Mouse (Mus musculus) testis, postnatal 10 days (tissue): ENCODE data around the gene Nphs1.
"Not testable (repeated sequence)": the region's sequence is repeated elsewhere in the genome, so short reads cannot be mapped to it uniquely, and the experiment has no call there.

Experiments
- DNase-seq: peaks from one replicate; pipeline ENCODE4 v3.0.0; 2021; ENCODE audit warnings: low spot score

Gene Nphs1

DNA sequence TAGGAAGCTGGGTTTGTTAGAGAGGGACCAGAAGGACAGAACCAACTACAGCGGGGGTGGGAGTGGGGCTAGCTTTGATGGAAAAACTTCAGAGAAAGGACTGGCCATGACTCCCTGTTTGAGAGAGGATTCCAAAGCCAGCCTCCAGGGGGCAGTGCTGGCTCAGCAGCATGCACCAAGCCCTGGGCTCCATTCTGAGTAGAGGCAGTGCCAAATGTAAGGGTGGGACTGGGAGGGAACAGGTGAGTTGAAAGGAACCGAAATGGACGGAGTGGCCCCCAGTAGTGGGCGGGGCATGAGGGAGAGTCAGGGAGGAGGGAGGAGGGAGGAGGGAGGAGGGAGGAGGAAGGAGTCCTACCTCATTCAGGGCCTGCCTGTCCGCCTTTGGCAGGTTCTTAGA, 17.4 kb upstream of the Nphs1 start:
- DNase-seq = peak; percentile 79

DNA sequence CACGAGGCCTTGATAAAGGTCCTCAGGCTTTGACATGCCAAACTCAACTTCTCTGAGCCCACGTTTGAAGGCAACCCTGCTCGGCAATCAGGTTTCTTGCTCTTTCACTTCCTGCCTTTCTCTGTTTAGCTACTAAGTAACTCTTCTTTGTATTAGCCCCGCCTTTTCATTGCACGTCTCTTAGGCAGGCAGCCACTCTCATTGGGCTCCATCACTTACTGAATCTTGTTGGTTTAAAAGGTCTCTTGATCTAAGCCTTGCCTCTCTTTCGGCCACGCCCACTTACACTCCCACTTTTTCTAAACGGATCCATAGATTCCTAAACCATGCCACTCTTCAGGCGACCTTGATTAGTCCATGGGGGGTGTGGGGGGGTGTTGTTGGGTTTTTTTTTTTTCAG, 14.4 kb upstream of the Nphs1 start:
- no peak for DNase-seq

DNA sequence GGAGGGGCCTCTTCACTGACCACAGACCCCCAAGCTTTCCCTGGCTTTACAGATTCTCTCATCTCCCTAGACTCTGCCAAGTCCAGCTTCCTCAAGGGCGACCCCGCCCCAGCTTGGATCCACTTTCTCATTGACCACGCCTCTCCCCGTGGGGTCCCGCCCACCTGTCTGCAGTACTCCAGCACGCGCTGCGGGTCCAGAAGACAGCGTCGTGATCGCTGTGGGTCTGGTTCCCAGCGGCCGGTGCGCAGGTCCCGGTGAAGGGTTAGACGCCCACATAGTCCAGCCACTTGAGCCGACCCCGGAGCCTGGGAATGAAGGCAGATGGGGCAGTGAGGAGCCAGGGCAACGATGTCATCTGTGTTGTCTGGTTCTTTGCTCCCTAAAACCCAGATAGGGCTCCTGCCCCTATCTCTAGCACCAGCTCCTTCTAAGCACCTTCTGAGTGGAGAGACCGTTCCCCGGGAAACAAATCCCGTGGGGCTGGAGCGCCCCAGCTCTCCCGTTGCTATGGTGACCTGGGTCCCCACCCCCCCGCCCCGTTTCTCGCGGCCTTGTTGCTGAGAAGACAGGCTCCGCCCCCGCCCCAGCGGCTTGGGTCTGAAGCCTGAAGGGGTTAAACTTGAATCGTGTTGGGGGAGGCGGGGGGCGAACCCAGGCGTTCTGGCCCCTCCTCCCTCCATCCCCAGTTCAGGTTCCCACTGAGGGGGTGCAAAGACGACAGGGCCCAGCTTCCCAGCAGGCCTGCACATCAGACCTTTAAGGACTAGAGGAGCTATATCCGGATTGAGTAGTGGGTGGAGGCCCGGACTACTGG, 13.8 kb upstream of the Nphs1 start:
- DNase-seq = peak; percentile 75

DNA sequence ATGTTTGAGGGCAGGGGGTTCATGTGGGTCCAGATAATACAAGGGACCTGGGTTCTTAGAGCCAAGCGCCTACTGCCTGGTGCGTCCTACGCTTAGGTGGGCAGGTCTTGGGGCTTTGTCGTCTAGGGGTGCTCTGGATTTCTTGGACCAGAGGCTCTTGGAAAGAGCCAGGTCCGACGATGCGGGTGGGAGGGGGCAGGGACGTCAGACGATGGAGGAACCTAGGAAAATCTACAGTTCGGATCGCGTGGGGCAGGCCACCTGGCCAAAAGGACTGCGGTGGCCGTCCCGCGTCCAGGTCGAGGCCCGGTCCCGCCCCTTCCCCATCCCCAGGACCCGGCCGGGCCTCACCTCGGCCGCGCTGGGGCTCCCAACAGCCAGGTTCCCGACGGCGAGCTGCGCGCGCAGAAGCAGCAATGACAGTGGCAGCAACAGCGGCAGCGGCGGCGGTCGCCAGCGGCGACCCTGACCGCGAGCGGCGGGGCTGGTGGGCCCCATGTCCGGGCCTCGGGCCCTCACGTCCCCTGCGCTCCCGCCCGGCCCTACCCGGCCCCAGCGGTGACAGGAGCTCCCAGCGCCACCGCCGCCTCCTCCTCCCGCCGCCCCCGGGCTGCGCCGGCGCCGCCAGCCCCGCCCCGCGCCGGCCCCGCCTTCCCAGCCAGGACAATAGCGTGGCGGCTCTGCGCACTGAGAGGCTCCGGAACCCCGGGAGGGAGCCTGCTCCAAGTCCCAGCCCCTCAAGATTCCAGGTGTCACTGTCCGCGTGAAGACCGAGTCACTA, 13.0 kb upstream of the Nphs1 start, which contains the start of gene Aplp1:
Gene Aplp1 (minus strand): TSS at position 565 of the 781 bp plus-strand sequence.
- peak; percentile 65 for DNase-seq

DNA sequence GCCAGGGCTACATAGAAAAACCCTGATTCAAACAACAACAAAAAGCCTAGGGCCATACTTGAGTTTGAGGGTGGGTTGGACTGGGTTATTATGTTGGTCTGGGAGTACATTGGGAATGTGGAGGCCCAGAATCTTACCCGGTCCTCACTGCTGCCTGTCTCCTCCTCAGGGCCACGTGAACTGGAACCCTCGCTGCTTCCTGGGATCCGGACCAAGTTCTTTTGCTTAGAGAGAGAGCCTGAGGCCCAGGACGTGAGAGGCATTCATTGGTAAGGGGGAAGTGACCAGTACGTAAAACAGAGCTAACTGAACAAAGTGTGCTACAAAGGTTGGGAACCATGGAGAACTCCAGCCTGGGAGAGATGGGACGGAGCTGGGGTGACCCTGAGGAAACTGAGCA, 7.9 kb upstream of the Nphs1 start:
- DNase-seq = no peak

DNA sequence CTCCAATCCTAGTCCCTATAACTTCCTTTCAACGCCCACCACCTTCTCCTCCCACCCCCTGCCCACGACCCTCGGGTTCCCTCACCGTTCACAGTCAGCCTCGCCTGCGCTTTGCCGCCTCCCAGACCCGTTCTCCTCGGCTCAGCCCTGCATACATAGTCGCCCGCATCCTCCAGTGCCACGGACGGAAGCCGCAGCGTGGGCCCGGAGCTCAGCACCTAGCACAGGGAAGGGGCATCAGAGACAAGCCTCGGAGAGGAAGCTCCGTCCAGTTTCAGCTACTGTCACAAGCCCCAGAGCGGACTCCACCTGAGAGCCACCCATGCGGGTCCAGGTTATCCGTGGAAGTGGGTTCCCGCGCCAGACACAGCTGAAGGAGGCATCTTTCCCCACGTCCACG, 4.8 kb upstream of the Nphs1 start:
- DNase-seq = no peak

DNA sequence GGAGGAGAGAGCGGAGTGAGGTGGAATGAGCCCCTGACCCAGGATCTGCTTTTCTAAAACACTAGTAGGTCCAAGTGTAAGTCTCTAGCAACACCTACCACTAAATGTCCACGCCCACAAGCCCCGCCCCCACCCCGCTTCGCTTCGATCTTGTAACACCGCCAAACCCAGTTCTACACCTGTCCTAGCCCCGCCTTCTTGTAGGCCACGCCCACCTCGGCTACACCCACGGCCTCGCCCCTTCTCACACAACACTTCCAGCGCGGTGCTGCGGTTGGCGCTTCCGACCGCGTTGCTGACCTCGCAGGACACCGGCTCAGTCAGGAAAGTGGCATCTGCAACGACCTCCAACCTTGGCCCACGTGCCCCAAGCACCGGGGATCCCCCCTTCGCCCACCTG, 4.3 kb upstream of the Nphs1 start:
- DNase-seq = peak; percentile 70

DNA sequence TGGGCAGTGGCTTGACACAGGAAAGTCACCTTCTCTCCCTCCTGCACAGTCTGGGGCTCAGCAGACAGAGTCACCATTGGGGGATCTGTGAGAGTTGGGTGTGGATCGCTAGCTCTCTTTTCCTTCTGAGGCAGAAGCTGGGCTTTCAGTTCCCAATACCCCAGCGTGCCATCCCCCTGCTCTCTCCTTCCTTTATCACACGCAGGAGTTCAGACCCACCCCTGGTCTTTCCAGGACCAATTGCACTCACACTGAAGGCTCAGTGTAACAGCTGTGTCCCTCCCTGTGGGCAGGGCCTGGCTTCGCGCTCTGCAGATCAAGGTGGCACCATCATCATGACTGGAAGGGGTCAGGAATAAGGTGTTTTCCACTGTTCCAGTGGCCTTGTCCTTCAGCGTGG, 3.9 kb upstream of the Nphs1 start:
- DNase-seq = no peak

DNA sequence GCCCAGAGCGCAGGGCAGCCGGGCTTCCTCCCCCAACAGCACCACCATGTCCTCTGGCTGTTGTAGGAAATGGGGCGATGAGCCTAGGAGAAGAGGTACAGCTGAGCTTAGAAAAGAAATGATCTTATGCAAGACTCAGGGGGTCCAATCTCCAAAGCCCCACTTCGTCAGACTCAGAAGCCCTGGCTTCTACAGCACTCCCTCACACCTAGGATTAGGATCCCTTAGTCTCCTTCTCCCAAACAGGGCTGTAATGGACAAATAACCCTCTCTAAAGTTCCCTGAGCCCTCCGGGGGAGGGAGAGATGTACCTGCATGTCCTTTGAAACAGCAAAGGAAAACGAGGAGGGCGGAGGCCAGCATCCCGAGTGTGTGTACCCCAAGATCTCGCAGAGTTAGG, 1.6 kb upstream of the Nphs1 start:
- DNase-seq = no peak

DNA sequence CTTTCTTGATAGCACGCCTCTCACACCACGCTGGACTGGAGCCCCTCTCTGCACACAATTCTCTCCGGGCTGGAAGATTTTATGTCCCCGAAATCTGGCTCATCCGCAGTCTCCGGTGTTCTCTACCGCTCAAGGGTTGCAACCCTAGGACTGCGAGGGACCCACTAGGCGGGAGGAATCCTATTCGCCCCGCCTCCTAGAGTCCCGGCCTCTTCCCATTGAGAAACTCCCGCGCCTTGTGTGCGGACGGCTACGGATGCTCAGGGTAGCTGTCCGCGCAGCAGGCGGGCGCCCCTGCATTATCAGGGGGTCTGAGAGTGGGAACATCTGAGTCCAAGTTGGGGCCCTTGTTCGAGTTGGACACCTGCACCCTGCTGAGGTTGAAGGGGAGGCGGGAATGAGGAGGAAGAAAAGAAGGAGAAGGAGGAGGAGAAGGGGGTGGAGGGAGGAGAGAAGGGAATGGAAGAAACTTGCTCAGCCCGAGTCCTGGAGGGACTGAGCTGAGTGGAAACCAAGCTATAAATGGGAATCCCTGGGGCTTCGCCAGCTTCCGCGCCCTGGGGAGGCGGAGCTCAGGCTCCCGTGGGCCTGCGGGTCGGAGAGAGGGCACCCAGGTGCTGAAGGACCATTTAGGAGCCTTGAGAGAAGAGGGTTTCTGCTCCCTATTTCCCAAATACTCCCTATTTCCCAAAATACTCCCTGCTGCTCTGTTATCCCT, 1.0 kb upstream of the Nphs1 start:
- DNase-seq = no peak

DNA sequence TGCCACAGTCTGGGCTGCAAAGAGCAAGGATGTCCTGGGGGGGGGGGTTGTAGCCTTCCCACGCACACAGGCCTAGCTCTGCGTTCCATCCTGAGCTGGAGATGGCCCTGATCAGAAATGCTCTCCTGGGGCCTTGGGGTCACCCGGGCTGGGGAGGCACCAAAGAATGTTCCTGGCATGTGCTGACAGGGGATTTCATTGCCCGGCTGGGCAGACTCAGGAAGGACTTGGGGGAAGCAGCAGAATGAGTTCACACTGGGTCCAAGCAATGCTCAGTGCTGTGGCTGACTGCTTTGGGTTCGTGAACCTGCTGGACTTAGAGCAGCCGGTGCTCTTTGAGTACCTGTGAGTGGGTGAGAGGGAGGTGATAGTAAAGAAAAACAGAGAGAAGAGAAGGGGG, 1.4 kb downstream of the Nphs1 start:
- DNase-seq = no peak

DNA sequence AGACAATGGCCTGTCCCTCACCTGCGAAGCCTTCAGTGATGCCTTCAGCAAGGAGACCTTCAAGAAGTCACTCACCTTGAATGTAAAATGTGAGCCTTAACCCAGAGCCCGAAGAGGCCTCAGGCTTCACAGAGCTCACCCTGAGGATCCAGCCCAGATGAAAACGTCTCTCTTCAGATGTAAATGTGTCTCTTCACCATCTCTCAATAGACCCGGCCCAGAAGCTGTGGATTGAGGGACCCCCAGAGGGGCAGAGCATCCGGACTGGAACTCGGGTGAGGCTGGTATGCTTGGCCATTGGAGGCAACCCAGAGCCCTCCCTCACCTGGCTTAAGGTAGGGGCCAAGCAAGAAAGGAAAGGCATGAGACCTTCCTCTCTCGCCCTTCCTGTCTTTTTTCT, 5.5 kb downstream of the Nphs1 start:
- DNase-seq = no peak

DNA sequence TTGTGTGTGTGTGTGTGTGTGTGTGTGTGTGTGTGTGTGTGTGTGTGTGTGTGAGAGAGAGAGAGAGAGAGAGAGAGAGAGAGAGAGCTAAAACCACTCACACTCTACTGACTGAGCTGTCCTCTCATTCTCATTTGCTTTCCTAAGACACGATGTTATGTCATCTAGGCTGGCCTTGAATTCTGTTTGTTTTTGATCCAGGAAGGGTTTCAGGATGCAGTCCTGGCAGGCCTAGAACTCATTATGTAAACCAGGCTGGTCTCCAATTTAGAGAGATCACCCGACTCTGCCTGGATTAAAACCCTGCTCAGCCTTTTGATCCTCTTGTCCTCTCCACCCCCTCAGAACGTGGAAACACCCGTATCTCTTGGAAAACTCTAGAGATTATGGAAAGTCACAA, 5.9 kb downstream of the Nphs1 start:
- no peak for DNase-seq

DNA sequence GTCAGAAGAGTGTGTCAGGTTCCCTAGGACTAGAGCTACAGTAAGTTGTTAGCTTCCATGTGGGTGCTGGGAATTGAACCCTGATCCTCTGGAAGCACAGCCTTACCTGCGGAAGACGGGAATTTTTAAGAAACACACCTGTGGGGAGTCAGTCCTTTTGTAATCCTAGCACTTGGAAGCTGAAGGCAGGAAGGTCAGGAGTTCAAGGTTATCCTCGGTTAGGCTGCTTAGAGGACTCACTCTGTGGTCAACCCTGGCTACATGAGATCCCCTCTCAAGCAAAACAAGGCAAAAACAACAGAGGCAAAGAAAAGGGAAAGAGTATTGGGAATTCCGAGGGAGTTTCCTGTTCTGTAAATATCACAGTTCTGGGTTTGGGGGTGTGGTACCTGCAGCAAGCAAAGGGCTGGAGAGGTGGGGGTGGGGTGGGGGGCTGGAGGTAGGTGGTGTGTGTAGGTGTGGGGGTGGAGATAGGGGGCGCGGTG, 6.7 kb downstream of the Nphs1 start:
- no peak for DNase-seq

DNA sequence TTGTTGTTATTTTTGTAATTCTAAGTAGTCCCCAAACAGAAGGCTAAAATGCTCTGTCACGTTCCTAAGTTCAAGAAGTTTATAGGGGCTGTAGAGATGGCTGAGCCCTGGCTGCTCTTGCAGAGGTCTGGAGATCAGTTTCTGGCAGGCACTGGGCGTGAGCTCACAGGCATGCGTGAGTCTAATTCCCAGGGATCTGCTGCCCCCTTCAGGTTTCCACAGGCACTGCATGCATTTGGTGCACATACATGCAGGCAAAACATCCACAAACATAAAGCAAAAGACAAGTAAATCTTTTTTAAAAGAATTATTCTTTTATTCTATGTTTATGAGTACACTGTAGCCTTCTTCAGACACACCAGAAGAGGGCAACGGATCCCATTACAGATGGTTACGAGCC, 14.3 kb downstream of the Nphs1 start:
- DNase-seq = peak; percentile 65

DNA sequence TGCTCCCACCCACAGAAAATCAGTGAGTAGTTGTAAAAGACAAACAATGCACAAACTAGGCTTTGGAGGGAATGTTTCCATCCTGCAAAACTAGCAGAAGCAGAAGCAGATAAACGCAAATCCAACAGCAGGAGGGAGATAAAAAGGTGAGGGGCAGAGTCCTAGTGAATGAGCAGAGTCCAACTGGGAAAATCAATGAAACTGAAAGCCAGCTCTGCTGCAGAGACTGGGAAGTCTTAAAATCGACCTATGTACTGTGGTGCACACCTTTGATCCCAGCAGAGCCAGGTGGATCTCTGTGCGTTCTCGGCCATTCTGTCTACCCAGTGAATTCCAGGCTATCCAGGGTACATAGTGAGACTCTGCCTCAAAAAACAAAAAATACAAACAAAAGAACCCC, 16.9 kb downstream of the Nphs1 start:
- DNase-seq = no peak

DNA sequence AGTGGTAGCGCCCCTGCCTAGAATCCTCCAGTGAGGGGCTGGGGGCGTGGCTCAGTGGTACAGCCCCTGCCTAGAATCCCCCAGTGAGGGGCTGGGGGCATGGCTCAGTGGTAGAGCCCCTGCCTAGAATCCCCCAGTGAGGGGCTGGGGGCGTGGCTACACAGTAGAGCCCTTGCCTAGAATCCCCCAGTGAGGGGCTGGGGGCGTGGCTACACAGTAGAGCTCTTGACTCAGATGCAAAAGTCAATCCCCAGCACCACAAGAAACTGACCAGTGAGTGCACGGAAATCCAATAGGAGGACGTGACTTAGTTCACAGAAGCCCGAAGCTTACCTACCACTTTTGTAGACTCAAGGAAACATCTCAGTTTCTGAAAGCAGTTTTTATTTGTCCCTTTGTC, 18.0 kb downstream of the Nphs1 start:
- DNase-seq = not testable (repeated sequence)

DNA sequence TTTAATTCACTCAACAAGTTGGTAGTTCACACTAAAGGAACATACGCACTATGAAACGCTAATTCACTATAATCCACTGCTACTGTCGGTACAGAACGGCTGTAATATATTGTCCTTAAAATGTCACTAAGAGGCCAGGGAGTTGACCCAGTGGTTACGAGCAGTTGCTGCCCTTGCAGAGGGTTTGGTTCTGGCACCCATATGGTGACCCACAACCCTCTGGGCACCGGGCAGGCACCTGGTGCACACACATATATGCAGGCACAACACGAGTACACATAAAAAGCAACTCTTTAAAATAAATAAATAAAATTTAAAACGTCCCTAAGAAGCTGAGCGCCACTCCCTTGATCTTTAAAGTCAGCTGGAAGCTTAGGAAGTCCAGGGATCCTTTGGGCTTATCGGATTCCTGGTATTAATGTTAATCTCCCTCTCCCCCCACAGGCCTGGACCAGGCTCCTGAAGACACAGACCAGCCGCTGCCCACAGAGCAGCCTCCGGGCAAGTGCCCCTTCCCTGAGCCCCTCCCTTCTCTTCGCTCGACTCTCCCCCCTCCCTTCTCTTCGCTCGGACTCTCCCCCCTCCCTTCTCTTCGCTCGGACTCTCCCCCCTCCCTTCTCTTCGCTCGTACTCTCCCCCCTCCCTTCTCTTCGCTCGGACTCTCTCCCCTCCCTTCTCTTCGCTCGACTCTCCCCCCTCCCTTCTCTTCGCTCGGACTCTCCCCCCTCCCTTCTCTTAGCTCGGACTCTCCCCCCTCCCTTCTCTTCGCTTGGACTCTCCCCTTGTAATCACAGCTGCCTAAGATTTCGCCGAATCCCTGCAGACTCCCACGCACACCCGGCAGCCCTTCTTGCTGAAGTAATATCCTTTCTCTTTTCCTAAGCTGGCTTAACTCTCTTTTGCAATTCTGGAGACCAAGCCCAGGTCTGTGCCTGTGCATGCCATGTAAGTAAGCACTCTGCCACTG, 19.6 kb downstream of the Nphs1 start:
- no peak for DNase-seq

DNA sequence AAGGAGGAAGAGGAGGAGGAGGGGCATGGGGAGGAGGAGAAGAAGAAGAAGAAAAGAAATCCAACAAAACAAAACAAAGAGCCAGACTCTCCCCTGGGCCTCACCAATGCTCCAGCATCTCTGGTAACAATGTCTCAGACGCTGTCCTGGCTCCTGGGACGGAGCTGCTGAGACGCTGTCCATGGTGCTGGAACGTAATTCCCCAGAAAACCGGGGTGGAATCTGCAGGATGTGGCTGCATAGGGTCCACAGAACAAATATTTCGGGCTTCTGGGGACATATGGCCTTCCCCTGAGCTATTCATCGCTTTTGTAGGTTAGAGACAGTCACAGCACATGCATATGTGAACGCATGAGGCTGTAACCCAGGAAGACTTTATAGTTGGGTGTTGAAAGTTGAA, 26.1 kb downstream of the Nphs1 start:
- peak; percentile 77 for DNase-seq

DNA sequence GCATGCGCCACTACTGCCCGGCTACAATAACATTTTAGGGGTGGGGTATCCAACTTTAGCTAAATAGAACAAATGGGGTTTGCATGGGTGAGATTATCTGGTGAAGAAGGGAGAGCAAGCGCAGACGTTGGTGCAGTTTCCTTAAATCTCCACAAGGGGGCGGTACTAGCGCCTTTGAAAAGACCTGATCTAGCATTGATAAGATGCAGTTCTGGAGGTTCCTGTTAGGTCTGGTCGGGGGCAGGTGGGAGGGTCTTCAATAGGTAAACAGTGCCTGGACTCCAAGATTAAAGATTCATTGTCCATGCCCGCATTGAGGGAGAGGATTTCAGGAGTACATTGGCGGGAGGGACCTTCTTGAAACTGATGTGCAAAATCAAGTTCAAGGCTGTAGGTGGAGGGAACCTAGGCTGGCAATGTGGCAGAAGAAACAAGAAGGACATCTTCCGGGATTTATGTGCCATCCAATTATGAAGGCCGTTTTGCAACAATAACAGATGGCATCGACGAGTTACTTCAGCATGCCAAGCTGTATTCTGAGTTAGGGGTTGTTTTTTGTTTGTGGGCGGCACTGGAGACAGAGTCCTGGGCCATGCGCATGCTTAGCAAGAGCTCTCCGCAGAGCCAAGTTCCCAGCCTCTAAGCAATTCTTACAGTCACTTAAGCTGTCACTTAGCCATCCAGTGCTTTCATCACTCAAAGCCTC, 32.3 kb downstream of the Nphs1 start:
- DNase-seq = no peak

DNA sequence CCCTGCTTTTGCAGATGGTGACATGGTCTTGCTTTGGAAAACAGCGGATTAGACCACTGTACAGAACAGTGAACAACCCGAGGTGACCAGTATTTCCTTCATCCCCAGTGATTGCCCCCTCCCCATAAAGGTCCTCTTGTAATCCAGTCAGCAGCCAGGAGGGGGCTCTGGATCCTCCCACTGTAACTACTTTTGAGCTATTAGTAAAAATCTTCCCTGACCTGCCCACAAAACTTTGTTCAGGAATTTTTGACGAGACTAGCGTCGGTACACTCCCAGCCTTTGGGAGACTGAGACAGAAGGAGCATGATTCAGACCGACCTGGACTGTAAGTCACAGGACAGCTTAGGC, 32.8 kb downstream of the Nphs1 start:
- DNase-seq = no peak
